In the genomic region with DNA sequence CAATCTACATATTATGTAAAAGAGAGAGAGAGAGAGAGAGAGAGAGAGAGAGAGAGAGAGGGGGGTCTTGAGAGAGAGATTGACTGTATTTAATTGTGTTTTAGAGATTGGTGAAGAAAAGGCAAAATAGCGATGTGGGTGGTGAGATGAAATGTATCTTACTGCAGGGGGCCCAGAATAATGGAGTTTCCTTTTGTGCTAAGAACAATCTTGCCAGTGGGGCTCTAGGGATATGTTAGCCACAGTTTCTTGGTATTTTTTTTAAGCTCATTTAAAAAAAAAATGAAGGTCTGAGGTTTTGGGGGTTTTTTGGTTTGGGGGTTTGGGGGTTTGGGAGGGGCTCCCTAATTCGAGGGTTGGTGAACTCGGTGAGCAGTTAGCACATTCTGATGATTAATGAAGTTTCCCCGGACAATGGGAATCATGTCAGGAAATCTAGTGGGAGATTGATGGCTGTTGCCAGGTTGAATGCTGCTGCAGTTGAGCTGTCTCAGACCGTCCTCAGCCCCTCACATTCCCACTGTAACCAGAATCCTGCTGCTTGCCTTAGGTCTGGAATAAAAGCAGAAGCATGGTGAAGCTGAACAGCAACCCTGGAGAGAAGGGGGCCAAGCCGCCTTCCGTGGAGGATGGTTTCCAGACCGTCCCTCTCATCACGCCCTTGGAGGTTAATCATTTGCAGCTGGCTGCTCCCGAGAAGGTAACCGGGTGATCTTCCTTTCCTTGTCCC, we compare ENCODE assay signal across 9 mouse cellular contexts. TPM values are rescaled to one million over a fixed set of nuclear protein-coding genes. Genes with fewer than 3 reads are reported as not detected.
DNase-seq lines count a peak whose midpoint lies in the region; ATAC-seq and TF ChIP-seq lines count a peak whose summit lies in the region.
"Had no signal": no experiment of that assay in that cellular context is flagged by ENCODE, and none has a peak within 500 bp of the region (broad histone marks: within the 10 kb centered on the region; RNA-seq: fewer than 3 reads in every experiment).

No protein-coding gene starts in this region.

- H3K4me1 ChIP-seq in heart, embryonic 16.5 days (ENCODE audit: control insufficient read depth, insufficient read depth, low read length) = no peaks in the 10 kb centered on the region; the same call in 1 of the 2 replicates
- peaks cover 5% of the 10 kb centered on the region for H3K4me1 ChIP-seq in heart, embryonic 11.5 days (ENCODE audit: control insufficient read depth, insufficient read depth, low read length)
- peaks cover 18% of the 10 kb centered on the region for H3K4me1 ChIP-seq in embryonic facial prominence, embryonic 14.5 days (ENCODE audit: control insufficient read depth, insufficient read depth, low read length)
- peaks cover 31% of the 10 kb centered on the region for H3K4me1 ChIP-seq in kidney, embryonic 15.5 days
- peaks cover 16% of the 10 kb centered on the region; the same call in 1 of the 2 replicates for H3K4me1 ChIP-seq in neural tube, embryonic 14.5 days (ENCODE audit: control insufficient read depth, insufficient read depth, low read length)

- TF ChIP-seq CTCF in gastrocnemius, adult 2 months (IDR thresholded peaks at IDR 0.05) = no peak

- 0 out of 2 replicates have a peak overlapping the region, but pooled peaks have one; percentile 10 for H3K4me2 ChIP-seq in heart, embryonic 16.5 days (ENCODE audit: low read depth, low read length)
- no peak overlapping the region; the same call in 1 of the 2 replicates for H3K4me2 ChIP-seq in heart, embryonic 11.5 days
- peak overlapping the region; percentile 44 for H3K4me2 ChIP-seq in embryonic facial prominence, embryonic 14.5 days (ENCODE audit: low read depth, low read length)
- H3K4me2 ChIP-seq in kidney, embryonic 15.5 days = peak overlapping the region; percentile 37
- H3K4me2 ChIP-seq in neural tube, embryonic 14.5 days (ENCODE audit: low read depth, low read length) = peak overlapping the region; percentile 95

- 0 out of 2 replicates have a peak overlapping the region, but pooled peaks have one; percentile 12 for H3K9ac ChIP-seq in heart, embryonic 16.5 days (ENCODE audit: low read length)
- no peak overlapping the region for H3K9ac ChIP-seq in heart, embryonic 11.5 days (ENCODE audit: low read depth, low read length)
- peak overlapping the region; percentile 31; the same call in 1 of the 2 replicates for H3K9ac ChIP-seq in embryonic facial prominence, embryonic 14.5 days (ENCODE audit: low read depth, low read length)
- no peak overlapping the region for H3K9ac ChIP-seq in kidney, embryonic 15.5 days
- peak overlapping the region; percentile 87 for H3K9ac ChIP-seq in neural tube, embryonic 14.5 days (replicated peaks; ENCODE audit: low read depth, low read length)
- H3K9ac ChIP-seq: liver, embryonic 14.5 days had no signal

- intact Hi-C loops in gastrocnemius, adult 2 months (cut with DNase I) = loop anchor here (5.0 kb wide), 1 partner anchor 131 kb away; no protein-coding TSS in a partner anchor

- 12% methylated on average over 11 of the region's 11 CpGs for WGBS in heart, embryonic 16.5 days
- WGBS in heart, embryonic 11.5 days (ENCODE audit: insufficient replicate concordance) = 5% methylated on average over 11 of the region's 11 CpGs
- 4% methylated on average over 11 of the region's 11 CpGs for WGBS in embryonic facial prominence, embryonic 14.5 days
- WGBS in kidney, embryonic 15.5 days = 4% methylated on average over 11 of the region's 11 CpGs
- WGBS in neural tube, embryonic 14.5 days = under 1% methylated on average over 11 of the region's 11 CpGs

- H3K36me3 ChIP-seq in heart, embryonic 16.5 days (ENCODE audit: control insufficient read depth, insufficient read depth) = no peaks in the 10 kb centered on the region
- H3K36me3 ChIP-seq in heart, embryonic 11.5 days (ENCODE audit: control insufficient read depth, insufficient read depth, low read length) = no peaks in the 10 kb centered on the region
- no peaks in the 10 kb centered on the region for H3K36me3 ChIP-seq in embryonic facial prominence, embryonic 14.5 days (ENCODE audit: control insufficient read depth, insufficient read depth, low read length)
- no peaks in the 10 kb centered on the region for H3K36me3 ChIP-seq in kidney, embryonic 15.5 days
- H3K36me3 ChIP-seq in neural tube, embryonic 14.5 days (ENCODE audit: control insufficient read depth, insufficient read depth, low read length) = peaks cover 26% of the 10 kb centered on the region

- no peak overlapping the region for H3K27ac ChIP-seq in heart, embryonic 16.5 days (ENCODE audit: low read length)
- no peak overlapping the region for H3K27ac ChIP-seq in heart, embryonic 11.5 days (ENCODE audit: low read depth, low read length)
- H3K27ac ChIP-seq in embryonic facial prominence, embryonic 14.5 days (replicated peaks; ENCODE audit: low read depth, low read length) = peak overlapping the region; percentile 55; the same call in 1 of the 2 replicates
- no peak overlapping the region for H3K27ac ChIP-seq in kidney, embryonic 15.5 days
- peak overlapping the region; percentile 94 for H3K27ac ChIP-seq in neural tube, embryonic 14.5 days (ENCODE audit: low read depth, low read length)
- no peak overlapping the region for H3K27ac ChIP-seq in gastrocnemius, adult 2 months
- H3K27ac ChIP-seq: liver, embryonic 14.5 days had no signal

- H3K27me3 ChIP-seq in heart, embryonic 16.5 days (ENCODE audit: control insufficient read depth, insufficient read depth, low read length) = peaks cover 11% of the 10 kb centered on the region
- peaks cover 9% of the 10 kb centered on the region; the same call in 1 of the 2 replicates for H3K27me3 ChIP-seq in heart, embryonic 11.5 days (ENCODE audit: control insufficient read depth, insufficient read depth, low read length)
- no peaks in the 10 kb centered on the region for H3K27me3 ChIP-seq in embryonic facial prominence, embryonic 14.5 days (replicated peaks; ENCODE audit: control insufficient read depth, insufficient read depth, low read length)
- peaks cover 7% of the 10 kb centered on the region; the same call in 1 of the 2 replicates for H3K27me3 ChIP-seq in kidney, embryonic 15.5 days
- H3K27me3 ChIP-seq in neural tube, embryonic 14.5 days (ENCODE audit: control insufficient read depth, insufficient read depth, low read length) = no peaks in the 10 kb centered on the region

- no peaks in the 10 kb centered on the region; the same call in 1 of the 2 replicates for H3K9me3 ChIP-seq in heart, embryonic 16.5 days (replicated peaks; ENCODE audit: control insufficient read depth, low read length)
- no peaks in the 10 kb centered on the region for H3K9me3 ChIP-seq in heart, embryonic 11.5 days (replicated peaks; ENCODE audit: control insufficient read depth, low read length)
- H3K9me3 ChIP-seq in embryonic facial prominence, embryonic 14.5 days (ENCODE audit: control insufficient read depth, low read length) = no peaks in the 10 kb centered on the region
- H3K9me3 ChIP-seq in kidney, embryonic 15.5 days (replicated peaks) = no peaks in the 10 kb centered on the region
- H3K9me3 ChIP-seq in neural tube, embryonic 14.5 days (ENCODE audit: control insufficient read depth, low read length) = no peaks in the 10 kb centered on the region

- no peak for ATAC-seq in heart, embryonic 16.5 days (replicated peaks; ENCODE audit: extremely low read depth, insufficient read depth, low FRiP score)
- ATAC-seq in heart, embryonic 11.5 days (replicated peaks; ENCODE audit: insufficient number of reproducible peaks, low FRiP score, low TSS enrichment) = no peak
- no peak for ATAC-seq in embryonic facial prominence, embryonic 14.5 days (ENCODE audit: low read depth)
- ATAC-seq in kidney, embryonic 15.5 days (replicated peaks; ENCODE audit: low FRiP score) = 0 out of 2 replicates have a peak, but pooled peaks have one; percentile 22
- peak; percentile 13; the same call in 1 of the 2 replicates for ATAC-seq in neural tube, embryonic 14.5 days (ENCODE audit: low read depth)

- peak; percentile 20 for DNase-seq in embryonic facial prominence, embryonic 14.5 days (ENCODE audit: low spot score)
- DNase-seq in adrenal gland, adult 18-20 months (ENCODE audit: low spot score in 2 of 2) = no peak
- DNase-seq in gastrocnemius, adult 2 months = no peak
- DNase-seq in adrenal gland, adult (ENCODE audit: inconsistent age in 2 of 2, low spot score in 1 of 2) = no peak

- H3K4me3 ChIP-seq in heart, embryonic 16.5 days (ENCODE audit: low read length) = peak overlapping the region; percentile 22; the same call in 1 of the 2 replicates
- H3K4me3 ChIP-seq in heart, embryonic 11.5 days (ENCODE audit: low read depth, low read length) = no peak overlapping the region
- H3K4me3 ChIP-seq in embryonic facial prominence, embryonic 14.5 days (ENCODE audit: low read depth, low read length) = peak overlapping the region; percentile 4; the same call in 1 of the 2 replicates
- H3K4me3 ChIP-seq in kidney, embryonic 15.5 days (replicated peaks) = peak overlapping the region; percentile 12; the same call in 1 of the 2 replicates
- H3K4me3 ChIP-seq in neural tube, embryonic 14.5 days (ENCODE audit: low read depth, low read length) = peak overlapping the region; percentile 56
- H3K4me3 ChIP-seq in gastrocnemius, adult 2 months = no peak overlapping the region

RNA-seq across cellular contexts. Expression of a gene that starts 1.1 kb away (rescaled TPM):
- 3.4 and 7.0 TPM in 2 replicates for polyA plus RNA-seq in heart, embryonic 16.5 days (2015; fragmentation: Nextera tagmentation; extraction: Ambion mirVana)
- polyA plus RNA-seq in heart, embryonic 11.5 days (2014; fragmentation: Nextera tagmentation; extraction: Ambion mirVana) = 0.82 and 0.87 TPM in 2 replicates
- 3.7 and 4.2 TPM in 2 replicates for polyA plus RNA-seq in embryonic facial prominence, embryonic 14.5 days (2014; fragmentation: Nextera tagmentation; extraction: Ambion mirVana)
- 4.6 and 7.7 TPM in 2 replicates for polyA plus RNA-seq in kidney, embryonic 15.5 days (2015; fragmentation: Nextera tagmentation; extraction: Ambion mirVana)
- polyA plus RNA-seq in neural tube, embryonic 14.5 days (2014; fragmentation: Nextera tagmentation; extraction: Ambion mirVana) = 143 and 156 TPM in 2 replicates
- total RNA-seq in adrenal gland, adult 18-20 months (2021) = 10 to 100 TPM; 32.0 to 51.2 TPM
- not detected for total RNA-seq in gastrocnemius, adult 2 months (2021)

RNA-seq across cellular contexts. Expression of a gene that starts 36.0 kb away (rescaled TPM):
- 0.10 TPM in 1 of 2 replicates, not detected in the other for polyA plus RNA-seq in heart, embryonic 16.5 days (2015; fragmentation: Nextera tagmentation; extraction: Ambion mirVana)
- 0.26 TPM in 1 of 2 replicates, not detected in the other for polyA plus RNA-seq in heart, embryonic 11.5 days (2014; fragmentation: Nextera tagmentation; extraction: Ambion mirVana)
- polyA plus RNA-seq in embryonic facial prominence, embryonic 14.5 days (2014; fragmentation: Nextera tagmentation; extraction: Ambion mirVana) = 0.10 TPM in 1 of 2 replicates, not detected in the other
- polyA plus RNA-seq in kidney, embryonic 15.5 days (2015; fragmentation: Nextera tagmentation; extraction: Ambion mirVana) = 0.12 and 0.15 TPM in 2 replicates
- polyA plus RNA-seq in neural tube, embryonic 14.5 days (2014; fragmentation: Nextera tagmentation; extraction: Ambion mirVana) = 0.16 and 0.52 TPM in 2 replicates
- not detected for total RNA-seq in adrenal gland, adult 18-20 months (2021)
- total RNA-seq in gastrocnemius, adult 2 months (2021) = not detected
- polyA plus RNA-seq: liver, embryonic 14.5 days had no signal

Comparison
In these comparisons a context has a peak if more than half of its experiments do, and no peak if none do; other contexts are left out.
1. H3K4me3 ChIP-seq: peak in heart, embryonic 16.5 days (single experiment), embryonic facial prominence, embryonic 14.5 days (single experiment), kidney, embryonic 15.5 days (single experiment) and neural tube, embryonic 14.5 days (single experiment); none in heart, embryonic 11.5 days (single experiment) and gastrocnemius, adult 2 months (single experiment).
2. H3K9ac ChIP-seq: peak in heart, embryonic 16.5 days (single experiment), embryonic facial prominence, embryonic 14.5 days (single experiment) and neural tube, embryonic 14.5 days (single experiment); none in heart, embryonic 11.5 days (single experiment) and kidney, embryonic 15.5 days (single experiment).
3. ATAC-seq: peak in kidney, embryonic 15.5 days (single experiment) and neural tube, embryonic 14.5 days (single experiment); none in heart, embryonic 16.5 days (single experiment), heart, embryonic 11.5 days (single experiment) and embryonic facial prominence, embryonic 14.5 days (single experiment).
4. H3K27ac ChIP-seq: peak in embryonic facial prominence, embryonic 14.5 days (single experiment) and neural tube, embryonic 14.5 days (single experiment); none in heart, embryonic 16.5 days (single experiment), heart, embryonic 11.5 days (single experiment), kidney, embryonic 15.5 days (single experiment) and gastrocnemius, adult 2 months (single experiment).
5. RNA of a gene that starts 1.1 kb away (polyA plus RNA-seq): 143 to 156 TPM in neural tube, embryonic 14.5 days; 4.6 to 7.7 TPM in kidney, embryonic 15.5 days, 3.4 to 7.0 TPM in heart, embryonic 16.5 days, 3.7 to 4.2 TPM in embryonic facial prominence, embryonic 14.5 days and 0.82 to 0.87 TPM in heart, embryonic 11.5 days; every median in the first group is over 10 times any median in the second.